Comparison of ENCODE assay signal across 7 mouse cellular contexts in genomic region chr12:16718660-16719315, GRCm38 (mm10).
DNase-seq lines count a peak whose midpoint lies in the region; ATAC-seq lines count a peak whose summit lies in the region.

No protein-coding gene starts in this region.

- no peak overlapping the region for H3K4me2 ChIP-seq in heart, embryonic 12.5 days

- H3K36me3 ChIP-seq in heart, embryonic 12.5 days = 0 out of 2 replicates have a peak, but pooled peaks cover 3% of the 10 kb centered on the region

- H3K4me3 ChIP-seq in heart, embryonic 12.5 days = no peak overlapping the region

- no peak overlapping the region for H3K9ac ChIP-seq in heart, embryonic 12.5 days

- no peaks in the 10 kb centered on the region for H3K9me3 ChIP-seq in heart, embryonic 12.5 days (replicated peaks)

- H3K27ac ChIP-seq in heart, embryonic 12.5 days (ENCODE audit: poor library complexity, severe bottlenecking) = no peak overlapping the region

- peaks cover 5% of the 10 kb centered on the region; the same call in 1 of the 2 replicates for H3K4me1 ChIP-seq in heart, embryonic 12.5 days (replicated peaks)

- 41% methylated on average over 8 of the region's 8 CpGs for WGBS in heart, embryonic 12.5 days

- peak; percentile 72 for DNase-seq in Muller cell, postnatal 12 days (ENCODE audit: inconsistent ontology term)
- peak; percentile 39 to 48 for DNase-seq in cerebellum, postnatal 36 days
- peak; percentile 55 for DNase-seq in kidney, postnatal 14 days
- DNase-seq in lung, postnatal 25 days (ENCODE audit: low spot score) = peak; percentile 44
- DNase-seq in right cerebral cortex, postnatal 14 days = peak; percentile 60

- no peaks in the 10 kb centered on the region for H3K27me3 ChIP-seq in heart, embryonic 12.5 days (replicated peaks)

- peak; percentile 67 for ATAC-seq in CD4-positive, CD25-positive, alpha-beta regulatory T cell, adult 4 months
- ATAC-seq in heart, embryonic 12.5 days (ENCODE audit: insufficient number of reproducible peaks, low FRiP score) = peak; percentile 26
